Mouse (Mus musculus): Measurements from ENCODE around the gene Ak5.

- TF ChIP-seq CTCF (IDR thresholded peaks at IDR 0.05; ENCODE audit: borderline replicate concordance, extremely low read depth, insufficient read depth, insufficient read length) (no peak), POLR2A (IDR thresholded peaks at IDR 0.05; ENCODE audit: borderline replicate concordance, extremely low read depth, insufficient read depth, insufficient read length, poor library complexity, severe bottlenecking) (no peak)
Measured at GRCm38 (mm10) chr3:152556435-152556834, 111.7 kb downstream of the Ak5 start.

Data from brain, embryonic 14.5 days (tissue).